21 mouse cellular contexts compared by ENCODE assay signal in genomic region chr11:78123782-78124181, GRCm38 (mm10).
"Had no signal": no experiment of that assay in that cellular context is flagged by ENCODE, and none has a peak within 500 bp of the region (broad histone marks: within the 10 kb centered on the region; RNA-seq: fewer than 3 reads in every experiment).

No protein-coding gene starts in this region.

- H3K9ac ChIP-seq: limb, embryonic 13.5 days; lung, embryonic 15.5 days; midbrain, embryonic 12.5 days; midbrain, embryonic 15.5 days; neural tube, embryonic 12.5 days; neural tube, embryonic 15.5 days had no signal

- H3K27ac ChIP-seq: layer of hippocampus, adult 2 months; limb, embryonic 10.5 days; limb, embryonic 13.5 days; lung, embryonic 15.5 days; midbrain, embryonic 12.5 days; midbrain, embryonic 15.5 days; neural tube, embryonic 12.5 days; neural tube, embryonic 15.5 days had no signal

- H3K4me3 ChIP-seq: layer of hippocampus, adult 2 months; limb, embryonic 10.5 days; limb, embryonic 13.5 days; lung, embryonic 15.5 days; midbrain, embryonic 12.5 days; midbrain, embryonic 15.5 days; neural tube, embryonic 12.5 days; neural tube, embryonic 15.5 days had no signal

- H3K27me3 ChIP-seq: limb, embryonic 13.5 days; lung, embryonic 15.5 days; midbrain, embryonic 12.5 days; midbrain, embryonic 15.5 days; neural tube, embryonic 12.5 days; neural tube, embryonic 15.5 days had no signal

- H3K36me3 ChIP-seq: lung, embryonic 15.5 days; midbrain, embryonic 12.5 days; midbrain, embryonic 15.5 days; neural tube, embryonic 12.5 days; neural tube, embryonic 15.5 days had no signal

- H3K4me2 ChIP-seq: limb, embryonic 13.5 days; lung, embryonic 15.5 days; midbrain, embryonic 12.5 days; midbrain, embryonic 15.5 days; neural tube, embryonic 12.5 days; neural tube, embryonic 15.5 days had no signal

- DNase-seq: kidney, adult 18-20 months; kidney, adult 9 months; kidney, postnatal 14 days; layer of hippocampus, adult 9-11 months; lung, adult 18-20 months; lung, postnatal 10 days; lung, postnatal 36 days; right cerebral cortex, adult 18-20 months; right cerebral cortex, postnatal 14 days; spleen, adult 18-20 months; thymus, adult 2 months; thymus, postnatal 14 days had no signal

- H3K9me3 ChIP-seq: limb, embryonic 10.5 days; limb, embryonic 13.5 days; lung, embryonic 15.5 days; midbrain, embryonic 12.5 days; midbrain, embryonic 15.5 days; neural tube, embryonic 12.5 days; neural tube, embryonic 15.5 days had no signal

- ATAC-seq: intestine, embryonic 16.5 days; midbrain, embryonic 15.5 days had no signal
